Mouse (Mus musculus) adrenal gland, postnatal 4 days (tissue): Measurements from ENCODE around the gene Abca13. TPM values are rescaled to one million over a fixed set of nuclear protein-coding genes. Genes with fewer than 3 reads are reported as not detected.

ENCODE experiments used
- DNase-seq, 2 experiments: peaks; one replicate each; pipeline ENCODE4 v3.0.0; 2021 to 2022; ENCODE audit warnings: low spot score in 2 of 2, mixed read lengths in 2 of 2
- total RNA-seq, 2 experiments: library from RNA; stranded (reverse); gene quantifications; 2 replicates each; pipeline ENCODE4 v1.2.3; 2021

Gene Abca13
- total RNA-seq, 2 experiments from 2014 or later, result 0.76 to 1.8 TPM

DNA sequence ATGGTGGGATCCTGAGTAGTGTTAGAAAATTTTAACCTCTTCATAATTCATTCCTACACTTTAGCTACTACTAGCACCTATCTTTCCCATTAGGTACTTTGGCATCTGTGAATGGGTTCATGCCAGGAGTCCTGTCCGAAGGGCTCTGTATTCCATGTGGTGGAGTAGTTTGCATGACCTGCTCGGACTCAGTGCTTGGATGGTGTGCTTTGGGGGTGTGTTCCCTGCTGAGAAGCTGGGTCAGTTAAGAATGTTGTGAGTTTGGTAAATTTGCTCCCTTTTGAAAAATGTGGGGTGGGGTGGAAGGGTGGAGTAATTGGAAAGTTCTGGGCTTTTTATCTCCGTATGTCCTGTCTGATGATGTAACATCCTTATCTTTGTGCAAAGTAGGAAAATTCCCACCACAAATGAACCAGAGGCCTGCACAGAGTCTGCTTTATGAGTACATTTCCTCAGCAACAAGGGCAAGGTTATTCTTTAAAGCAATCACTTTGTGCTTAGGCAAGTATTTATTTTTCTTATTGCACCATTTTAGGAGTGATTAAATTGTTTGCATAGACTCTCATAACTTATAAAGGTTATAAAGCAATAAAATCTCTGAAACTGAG lies 475.0 kb downstream of the Abca13 start:
- DNase-seq, result no peak

- no peak for DNase-seq
Observed at GRCm38 (mm10) chr11:9669430-9669829, 477.7 kb downstream of the Abca13 start.

- no peak for DNase-seq
Observed at GRCm38 (mm10) chr11:9684952-9685351, 493.2 kb downstream of the Abca13 start.

GRCm38 (mm10) chr11:9705190-9705589 lies 513.4 kb downstream of the Abca13 start:
- DNase-seq, result no peak

DNA sequence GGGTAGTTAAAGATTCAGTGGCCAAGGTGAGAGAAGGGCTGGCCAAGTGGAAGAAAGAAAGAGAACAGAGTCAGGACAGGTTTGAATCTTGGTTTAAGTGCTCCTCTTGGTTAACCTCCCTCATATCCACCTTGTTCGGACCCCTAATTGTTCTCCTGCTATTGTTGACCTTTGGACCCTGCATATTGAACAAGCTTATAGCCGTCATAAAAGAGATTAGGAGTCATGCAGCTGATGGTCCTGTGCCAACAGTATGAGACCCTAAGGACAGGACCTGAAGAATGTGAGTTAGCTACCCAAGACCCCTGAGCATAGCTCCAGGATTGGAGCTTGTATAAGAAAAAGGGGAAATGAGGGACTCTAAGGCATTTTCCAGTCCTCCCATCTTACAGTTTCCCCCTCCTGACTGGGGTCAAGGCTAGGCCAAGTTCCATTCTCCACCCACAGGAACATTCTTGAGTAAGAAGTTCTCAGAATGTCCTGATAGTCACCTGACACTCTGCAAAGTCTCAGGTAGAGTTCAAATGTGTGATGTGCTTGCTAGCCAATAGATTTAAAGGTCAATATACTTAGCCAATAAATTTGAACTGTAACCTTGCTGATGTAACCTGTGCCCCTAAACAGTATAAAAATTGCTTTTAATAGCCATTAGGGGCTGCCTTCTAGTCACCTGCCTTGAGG lies 536.2 kb downstream of the Abca13 start:
- DNase-seq, result no peak

DNA sequence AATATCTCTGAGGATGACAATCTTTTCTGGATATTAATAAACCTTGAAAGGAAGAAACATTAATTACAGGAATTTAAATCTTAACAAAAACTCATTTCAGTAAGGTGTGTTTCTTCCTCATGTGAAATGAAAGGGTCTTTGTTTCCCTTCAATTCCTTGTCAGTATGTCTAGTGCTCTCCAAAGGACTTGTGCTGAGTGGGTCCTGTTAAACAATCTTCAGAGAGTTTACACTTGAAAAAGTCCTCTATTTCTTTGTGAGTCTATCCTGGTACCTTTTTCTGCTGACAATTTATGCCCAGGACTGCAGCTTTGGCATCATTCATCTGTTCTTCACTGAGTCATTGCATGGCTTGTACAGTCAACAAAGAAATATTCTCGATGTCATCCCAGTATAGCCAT lies 539.6 kb downstream of the Abca13 start:
- no peak for DNase-seq

Other genes starting within 250 kb of the Abca13 start
- under 1 TPM; 0.08 to 0.20 TPM for gene Pkd1l1, start 218.7 kb upstream of the Abca13 start, total RNA-seq
- 10 to 100 TPM; 14.1 to 17.7 TPM for gene Hus1, start 180.8 kb upstream of the Abca13 start, total RNA-seq
- gene Gm11992, start 143.3 kb upstream of the Abca13 start, total RNA-seq, result 1 to 10 TPM in 1 of 2 experiments, under 1 TPM in 1; 0.28 to 1.3 TPM
- gene Sun3, start 143.0 kb upstream of the Abca13 start, total RNA-seq, result not detected
- gene Upp1, start 73.8 kb upstream of the Abca13 start, total RNA-seq, result 1 to 10 TPM; 6.9 to 9.2 TPM